Mouse (Mus musculus): ENCODE results near the gene Npff. TPM values are rescaled to one million over a fixed set of nuclear protein-coding genes. Genes with fewer than 3 reads are reported as not detected.

Gene Npff
- polyA plus RNA-seq, 1 experiment from 2014 or later, result 1.9 TPM

DNA sequence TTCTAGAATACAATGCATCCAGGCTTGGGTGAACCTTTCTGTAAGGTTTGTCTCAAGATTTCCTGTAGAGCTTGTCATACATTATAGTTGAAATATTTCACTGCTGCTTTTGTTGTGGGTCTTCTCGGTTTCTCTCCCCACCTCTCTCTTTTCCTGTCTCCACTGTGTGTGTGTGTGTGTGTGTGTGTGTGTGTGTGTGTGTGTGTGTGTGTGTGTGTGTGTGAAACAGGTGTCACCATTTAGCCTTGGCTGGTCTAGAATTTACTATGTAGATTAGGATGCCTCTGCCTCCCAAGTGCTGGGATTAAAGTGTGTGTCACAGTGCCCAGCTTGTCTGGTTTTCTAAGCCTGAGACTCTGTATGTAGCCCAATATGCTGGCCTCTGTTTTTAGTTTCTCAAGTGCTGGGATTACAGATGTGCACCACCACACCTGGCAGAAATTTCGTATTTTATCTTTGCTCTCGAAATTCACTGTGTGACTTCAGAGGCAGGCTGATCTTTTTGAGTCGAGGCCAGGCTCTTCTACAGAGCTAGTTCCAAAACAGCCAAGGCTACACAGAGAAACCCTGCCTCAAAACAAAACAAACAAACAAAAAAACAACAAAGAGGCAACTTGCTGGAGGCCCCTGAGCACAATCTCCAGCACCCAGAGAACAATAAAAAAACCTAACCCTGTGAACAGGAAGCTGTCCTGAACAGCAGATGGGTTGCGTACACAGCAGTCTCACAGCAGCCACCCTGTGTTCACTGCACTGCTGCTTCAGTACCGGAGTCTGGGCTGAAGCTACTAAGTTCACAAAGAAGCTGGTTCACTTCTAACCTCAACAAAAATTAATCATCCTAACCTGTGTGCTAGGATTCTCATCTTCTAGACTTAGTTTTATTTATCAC lies 1.6 kb upstream of the Npff start:
- Histone ChIP-seq H3K4me3 (ENCODE audit: low read length) (no peak overlapping the region), H3K27ac (ENCODE audit: low read length) (no peak overlapping the region), H3K27me3 (replicated peaks; ENCODE audit: control insufficient read depth, insufficient read depth, low read length) (no peaks in the 10 kb centered on the region), H3K9ac (ENCODE audit: low read depth, low read length) (no peak overlapping the region), H3K36me3 (ENCODE audit: control insufficient read depth, insufficient read depth, low read length) (peaks cover 16% of the 10 kb centered on the region), H3K9me3 (ENCODE audit: control insufficient read depth, low read length) (no peaks in the 10 kb centered on the region), H3K4me2 (ENCODE audit: low read depth, low read length) (no peak overlapping the region), H3K4me1 (ENCODE audit: control insufficient read depth, insufficient read depth, low read length) (no peaks in the 10 kb centered on the region)
- no peak for ATAC-seq
- 81% methylated on average over 6 of the region's 6 CpGs for WGBS

DNA sequence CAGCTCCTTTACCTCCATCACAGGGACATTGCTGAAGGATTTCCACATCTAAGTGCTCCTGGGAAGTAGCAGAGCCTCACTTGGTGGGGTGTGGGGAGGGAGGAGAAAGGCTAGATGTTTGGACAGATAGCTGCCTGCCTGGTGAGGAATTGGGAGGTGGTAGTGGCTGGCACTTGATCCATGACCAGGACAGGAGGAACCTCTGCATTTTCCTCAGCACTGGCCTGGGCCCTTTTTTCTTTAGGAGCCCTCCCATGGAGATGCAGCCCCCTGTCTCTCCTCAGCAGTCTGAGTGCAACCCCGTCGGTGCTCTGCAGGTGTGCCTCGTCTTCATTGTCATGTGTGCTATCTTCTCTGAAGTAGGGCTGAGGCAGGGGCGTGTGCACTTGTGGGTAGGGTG lies 3.3 kb downstream of the Npff start:
- Histone ChIP-seq H3K4me2 (ENCODE audit: low read depth, low read length) (no peak overlapping the region), H3K9me3 (ENCODE audit: control insufficient read depth, low read length) (no peaks in the 10 kb centered on the region), H3K9ac (ENCODE audit: low read depth, low read length) (no peak overlapping the region), H3K4me3 (ENCODE audit: low read length) (no peak overlapping the region), H3K27me3 (replicated peaks; ENCODE audit: control insufficient read depth, insufficient read depth, low read length) (no peaks in the 10 kb centered on the region), H3K36me3 (ENCODE audit: control insufficient read depth, insufficient read depth, low read length) (peaks cover 8% of the 10 kb centered on the region), H3K4me1 (ENCODE audit: control insufficient read depth, insufficient read depth, low read length) (peaks cover 15% of the 10 kb centered on the region), H3K27ac (ENCODE audit: low read length) (no peak overlapping the region)
- WGBS, result 69% methylated on average over 4 of the region's 4 CpGs
- no peak for ATAC-seq

DNA sequence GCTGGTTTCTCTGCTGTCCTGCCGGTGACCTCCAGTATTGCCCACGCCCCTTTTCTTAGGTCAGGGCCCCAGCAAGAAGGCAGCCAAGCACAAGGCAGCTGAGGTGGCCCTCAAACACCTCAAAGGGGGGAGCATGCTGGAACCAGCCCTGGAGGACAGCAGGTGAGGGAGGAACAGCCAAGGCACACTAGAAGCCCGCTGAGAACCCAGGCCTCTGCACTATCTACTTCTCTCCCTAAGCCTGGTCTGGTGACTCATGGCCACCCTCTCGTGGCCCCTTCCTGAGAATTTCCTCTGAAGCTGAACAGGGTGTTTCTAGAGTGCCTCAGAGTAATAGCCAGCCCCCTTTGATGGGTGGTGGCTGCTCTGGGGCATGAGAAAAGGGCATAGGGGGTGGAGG lies 4.3 kb downstream of the Npff start:
- Histone ChIP-seq H3K36me3 (ENCODE audit: control insufficient read depth, insufficient read depth, low read length) (peaks cover 8% of the 10 kb centered on the region), H3K27ac (ENCODE audit: low read length) (no peak overlapping the region; the same call in 1 of the 2 replicates), H3K4me3 (ENCODE audit: low read length) (no peak overlapping the region), H3K4me1 (ENCODE audit: control insufficient read depth, insufficient read depth, low read length) (peaks cover 19% of the 10 kb centered on the region), H3K4me2 (ENCODE audit: low read depth, low read length) (no peak overlapping the region), H3K9ac (ENCODE audit: low read depth, low read length) (peak overlapping the region; percentile 31; the same call in 1 of the 2 replicates), H3K9me3 (ENCODE audit: control insufficient read depth, low read length) (no peaks in the 10 kb centered on the region), H3K27me3 (replicated peaks; ENCODE audit: control insufficient read depth, insufficient read depth, low read length) (no peaks in the 10 kb centered on the region)
- 68% methylated on average over 4 of the region's 4 CpGs for WGBS
- ATAC-seq, result no peak

DNA sequence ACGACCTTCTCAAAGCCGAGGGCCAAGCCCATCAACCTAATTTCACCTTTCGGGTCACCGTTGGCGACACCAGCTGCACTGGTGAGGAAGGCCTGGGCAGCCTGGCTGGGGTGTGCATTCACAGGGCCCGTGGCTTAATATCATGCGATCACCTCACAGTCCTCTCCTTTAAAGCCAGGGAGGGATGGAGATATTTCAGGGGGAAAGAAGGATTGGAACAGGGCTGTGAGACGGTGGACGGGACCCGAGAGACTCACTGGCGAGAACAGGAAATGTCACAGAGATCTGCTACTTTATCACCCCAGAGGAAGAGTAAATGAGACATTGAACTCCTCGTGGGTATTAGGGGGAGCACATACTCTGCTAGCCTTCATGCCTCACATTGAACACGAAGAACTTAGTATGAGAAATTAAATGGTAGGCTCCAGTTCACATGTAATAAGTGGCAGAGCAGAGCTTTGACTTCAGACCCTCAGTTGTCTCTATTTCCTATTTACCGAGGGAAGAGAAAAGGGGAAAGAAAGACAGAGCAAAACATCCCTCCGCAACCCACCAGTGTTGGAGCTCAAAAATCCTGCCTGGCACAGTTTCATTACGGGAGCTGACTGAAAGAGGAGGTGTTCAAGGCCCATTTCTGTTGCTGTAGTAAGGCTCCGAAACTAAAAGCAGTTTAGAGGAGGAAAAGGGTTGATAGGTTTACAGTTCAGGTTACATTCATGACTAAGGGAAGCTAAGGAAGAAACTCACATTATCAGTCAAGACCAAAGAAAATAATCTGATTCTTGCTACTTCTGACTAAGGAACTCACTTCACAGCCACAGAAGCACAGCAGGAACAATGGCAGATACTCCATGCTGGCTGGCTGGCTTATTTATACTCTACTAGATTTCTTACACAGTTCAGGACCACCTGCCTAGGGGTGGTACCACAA lies 5.3 kb downstream of the Npff start:
- Histone ChIP-seq H3K9ac (ENCODE audit: low read depth, low read length) (peak overlapping the region; percentile 94), H3K4me1 (ENCODE audit: control insufficient read depth, insufficient read depth, low read length) (peaks cover 19% of the 10 kb centered on the region), H3K36me3 (ENCODE audit: control insufficient read depth, insufficient read depth, low read length) (peaks cover 6% of the 10 kb centered on the region), H3K4me2 (ENCODE audit: low read depth, low read length) (peak overlapping the region; percentile 91), H3K27ac (ENCODE audit: low read length) (peak overlapping the region; percentile 100), H3K27me3 (replicated peaks; ENCODE audit: control insufficient read depth, insufficient read depth, low read length) (no peaks in the 10 kb centered on the region), H3K4me3 (ENCODE audit: low read length) (peak overlapping the region; percentile 71), H3K9me3 (ENCODE audit: control insufficient read depth, low read length) (no peaks in the 10 kb centered on the region)
- 58% methylated on average over 16 of the region's 17 CpGs for WGBS
- ATAC-seq, result no peak

- Histone ChIP-seq H3K4me1 (ENCODE audit: control insufficient read depth, insufficient read depth, low read length) (peaks cover 19% of the 10 kb centered on the region), H3K36me3 (ENCODE audit: control insufficient read depth, insufficient read depth, low read length) (peaks cover 4% of the 10 kb centered on the region; the same call in 1 of the 2 replicates), H3K27me3 (replicated peaks; ENCODE audit: control insufficient read depth, insufficient read depth, low read length) (no peaks in the 10 kb centered on the region), H3K4me2 (ENCODE audit: low read depth, low read length) (peak overlapping the region; percentile 91), H3K9me3 (ENCODE audit: control insufficient read depth, low read length) (no peaks in the 10 kb centered on the region), H3K9ac (ENCODE audit: low read depth, low read length) (peak overlapping the region; percentile 94), H3K27ac (ENCODE audit: low read length) (peak overlapping the region; percentile 100), H3K4me3 (ENCODE audit: low read length) (peak overlapping the region; percentile 71)
- ATAC-seq, result no peak
- 11% methylated on average over 9 of the region's 9 CpGs for WGBS
Observed at GRCm38 (mm10) chr15:102518859-102519201, 5.9 kb downstream of the Npff start.

DNA sequence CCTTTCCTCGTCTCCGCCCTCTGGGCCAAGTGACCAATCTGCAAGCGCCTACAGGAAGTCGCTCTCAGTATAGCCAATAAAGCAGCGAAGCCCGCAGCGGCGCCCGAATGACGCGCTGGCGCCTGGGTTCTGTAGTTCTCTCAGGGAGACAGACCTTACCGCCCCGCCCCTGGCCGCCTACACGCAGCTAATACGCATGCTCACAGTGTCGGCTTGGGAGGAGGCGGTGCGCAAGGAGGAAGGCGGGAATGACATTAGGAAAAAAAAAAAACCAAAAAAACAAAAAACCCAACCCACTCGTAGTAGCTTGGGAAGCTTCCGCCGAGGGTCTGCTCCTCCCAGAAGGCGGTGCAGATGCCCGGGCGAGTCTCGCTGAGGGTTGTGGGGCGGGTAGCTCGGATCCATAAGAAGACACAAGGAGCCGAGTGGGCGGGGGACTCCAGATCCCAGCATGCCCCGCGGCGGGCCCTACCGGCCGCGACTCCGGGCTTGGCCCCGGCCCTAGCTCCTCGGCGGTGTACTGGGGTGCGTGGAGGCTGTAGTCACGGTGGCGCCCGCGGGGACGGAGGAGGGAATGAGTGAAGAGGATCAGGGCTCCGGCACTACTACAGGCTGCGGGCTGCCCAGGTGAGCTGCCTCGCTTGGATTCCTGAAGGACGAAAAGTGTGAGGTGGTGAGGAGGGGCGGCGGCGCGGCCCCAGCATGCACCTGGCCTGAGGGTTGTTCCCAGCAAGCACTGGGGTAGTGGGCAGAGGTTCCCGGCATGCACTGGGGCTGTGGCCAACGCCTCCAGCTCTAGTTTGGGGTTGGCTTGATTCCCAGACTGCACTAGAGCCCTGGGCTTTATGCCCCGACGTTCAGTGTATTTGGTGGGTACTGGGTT lies 6.5 kb downstream of the Npff start, which contains the start of gene Tarbp2:
Gene Tarbp2 (plus strand): TSS at position 217 of the 883 bp plus-strand sequence.
- Histone ChIP-seq H3K4me2 (ENCODE audit: low read depth, low read length) (peak within 1 kb of the TSS; percentile 92), H3K4me1 (ENCODE audit: control insufficient read depth, insufficient read depth, low read length) (peaks cover 19% of the 10 kb centered on the region), H3K36me3 (ENCODE audit: control insufficient read depth, insufficient read depth, low read length) (no peaks in the 10 kb centered on the region), H3K4me3 (ENCODE audit: low read length) (peak within 1 kb of the TSS; percentile 71), H3K9me3 (ENCODE audit: control insufficient read depth, low read length) (no peaks in the 10 kb centered on the region), H3K27ac (ENCODE audit: low read length) (peak within 1 kb of the TSS; percentile 100), H3K9ac (ENCODE audit: low read depth, low read length) (peak within 1 kb of the TSS; percentile 94), H3K27me3 (replicated peaks; ENCODE audit: control insufficient read depth, insufficient read depth, low read length) (no peaks in the 10 kb centered on the region)
- WGBS, result under 1% methylated on average over 60 of the region's 60 CpGs
- ATAC-seq, result peak; percentile 94

DNA sequence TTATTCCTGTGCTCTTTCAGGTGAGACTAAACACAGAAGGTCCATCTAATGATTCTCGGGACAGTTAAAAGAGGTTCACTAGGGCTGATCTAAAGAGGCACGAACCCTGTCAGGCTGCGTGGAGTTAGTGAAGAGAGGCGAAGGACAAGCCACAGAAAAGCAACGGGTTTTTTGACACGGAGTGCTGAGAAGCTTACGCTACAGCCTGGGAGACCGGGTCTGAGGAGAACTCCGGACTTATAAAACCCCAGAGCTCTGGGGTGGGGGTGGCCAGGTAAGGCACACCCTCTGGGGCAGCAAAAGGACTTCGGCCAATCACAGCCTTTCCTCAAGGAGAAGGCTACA lies 7.1 kb downstream of the Npff start:
- WGBS, result under 1% methylated on average over 10 of the region's 10 CpGs
- peak overlapping the region; percentile 92 for H3K4me2 ChIP-seq (ENCODE audit: low read depth, low read length)

GRCm38 (mm10) chr15:102516728-102517404 lies 7.9 kb downstream of the Npff start, which contains the start of gene Map3k12:
TSS of gene Map3k12 (minus strand) at chr15:102517064.
- under 1% methylated on average over 43 of the region's 43 CpGs for WGBS
- Histone ChIP-seq H3K9ac (ENCODE audit: low read depth, low read length) (peak within 1 kb of the TSS; percentile 74), H3K4me2 (ENCODE audit: low read depth, low read length) (peak within 1 kb of the TSS; percentile 92), H3K4me1 (ENCODE audit: control insufficient read depth, insufficient read depth, low read length) (peaks cover 25% of the 10 kb centered on the region), H3K27me3 (replicated peaks; ENCODE audit: control insufficient read depth, insufficient read depth, low read length) (no peaks in the 10 kb centered on the region), H3K9me3 (ENCODE audit: control insufficient read depth, low read length) (no peaks in the 10 kb centered on the region), H3K4me3 (ENCODE audit: low read length) (peak within 1 kb of the TSS; percentile 71), H3K27ac (ENCODE audit: low read length) (peak within 1 kb of the TSS; percentile 100), H3K36me3 (ENCODE audit: control insufficient read depth, insufficient read depth, low read length) (no peaks in the 10 kb centered on the region)
- no peak for ATAC-seq

More for the DNA sequence above, 7.1 kb downstream of the Npff start:
- no peaks in the 10 kb centered on the region for H3K9me3 ChIP-seq (ENCODE audit: control insufficient read depth, low read length)
- no peaks in the 10 kb centered on the region for H3K27me3 ChIP-seq (replicated peaks; ENCODE audit: control insufficient read depth, insufficient read depth, low read length)
- H3K4me3 ChIP-seq (ENCODE audit: low read length), result peak overlapping the region; percentile 71
- H3K36me3 ChIP-seq (ENCODE audit: control insufficient read depth, insufficient read depth, low read length), result no peaks in the 10 kb centered on the region
- peaks cover 19% of the 10 kb centered on the region for H3K4me1 ChIP-seq (ENCODE audit: control insufficient read depth, insufficient read depth, low read length)
- H3K27ac ChIP-seq (ENCODE audit: low read length), result peak overlapping the region; percentile 69
- no peak for ATAC-seq
- peak overlapping the region; percentile 74 for H3K9ac ChIP-seq (ENCODE audit: low read depth, low read length)
